Mouse (Mus musculus) bone marrow, adult 2 months (tissue): ENCODE measurements around the gene Mrpl36. TPM values are rescaled to one million over a fixed set of nuclear protein-coding genes. Genes with fewer than 3 reads are reported as not detected.
A peak's percentile ranks its signal among the peaks of the same experiment; 100 is the strongest.

Experiments used
- H3K27ac ChIP-seq: fragments of 200-500 bp; 2 replicates; pipeline ENCODE4 v1.5.1; 2012; ENCODE audit warnings: low read depth, mild to moderate bottlenecking, control low read depth, inconsistent platforms, low read length; ENCODE audit not compliant: control insufficient read depth, poor library complexity, insufficient read depth
- H3K4me1 ChIP-seq: fragments of 200-500 bp; 2 replicates; pipeline ENCODE4 v1.6.1; 2011; ENCODE audit warnings: low read length; ENCODE audit not compliant: control insufficient read depth, insufficient read depth
- H3K4me3 ChIP-seq: fragments of 200-500 bp; replicated peaks from 2 replicates; pipeline ENCODE3; 2011; ENCODE audit warnings: mild to moderate bottlenecking, low read depth, low read length, control low read depth; ENCODE audit not compliant: control insufficient read depth
- CTCF ChIP-seq: fragments of 200-500 bp; IDR thresholded peaks from 2 replicates; pipeline ENCODE4 v1.5.1; 2011; ENCODE audit warnings: low read length, control low read depth; ENCODE audit not compliant: control insufficient read depth, insufficient read depth
- POLR2A ChIP-seq: fragments of 200-500 bp; IDR thresholded peaks from 2 replicates; pipeline ENCODE4 v1.6.1; 2011; ENCODE audit warnings: low read depth, mild to moderate bottlenecking, control low read depth, low read length, borderline replicate concordance; ENCODE audit not compliant: control insufficient read depth
- WGBS: fragments of 180-500 bp; shearing (Covaris S2); methylation state at CpG from one replicate; pipeline ENCODE4 v1.1.7; 2018; 5-methylcytosine and 5-hydroxymethylcytosine counted together
- polyA plus RNA-seq: library from polyadenylated mRNA; stranded (reverse); fragments of >200 nt; gene quantifications from 2 replicates; pipeline ENCODE4 v1.2.4, GENCODE M21; 2011; ENCODE audit warnings: low replicate concordance; ENCODE audit not compliant: missing spikeins, insufficient read depth, insufficient read length

Mrpl36 gene
- polyA plus RNA-seq, 1 experiment = 24.9 TPM

DNA sequence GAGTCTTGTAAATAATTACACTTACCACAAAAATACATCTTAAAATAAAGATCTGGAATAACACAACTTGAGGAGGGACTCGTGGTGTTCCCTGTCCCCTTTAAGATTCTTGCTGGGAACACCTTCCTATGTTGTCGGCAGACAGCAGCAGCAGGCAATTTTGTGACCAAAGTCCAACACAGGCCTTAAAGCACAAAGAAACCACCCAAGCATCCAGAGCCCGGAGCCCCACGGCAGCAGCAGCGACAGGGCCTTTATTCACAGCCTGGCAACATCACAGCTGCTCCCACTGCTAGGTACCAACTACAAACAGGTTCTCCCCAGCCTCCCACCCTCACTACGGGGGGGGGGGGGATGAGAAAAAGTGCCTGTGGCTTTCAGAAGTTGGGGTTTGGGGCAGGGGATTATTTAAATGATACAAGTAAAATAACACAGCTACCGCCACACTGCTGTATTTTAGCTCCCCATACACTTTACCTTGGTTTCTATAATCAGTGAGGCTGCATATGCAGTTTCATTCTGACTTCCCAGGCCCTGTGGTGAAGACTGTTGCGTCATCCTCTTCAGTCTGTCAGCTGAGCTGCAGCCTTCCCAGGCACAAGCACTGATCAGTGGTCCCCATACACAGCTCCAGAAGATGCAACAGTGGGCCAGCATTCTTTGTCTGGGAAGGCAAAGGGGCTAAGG, 22.8 kb upstream of the Mrpl36 start:
- Histone ChIP-seq H3K4me1 (no peaks in the 10 kb centered on the region), H3K27ac (no peak overlapping the region), H3K4me3 (no peak overlapping the region)
- WGBS = 66% methylated on average over 8 of the region's 8 CpGs
- TF ChIP-seq POLR2A (no peak), CTCF (no peak)

DNA sequence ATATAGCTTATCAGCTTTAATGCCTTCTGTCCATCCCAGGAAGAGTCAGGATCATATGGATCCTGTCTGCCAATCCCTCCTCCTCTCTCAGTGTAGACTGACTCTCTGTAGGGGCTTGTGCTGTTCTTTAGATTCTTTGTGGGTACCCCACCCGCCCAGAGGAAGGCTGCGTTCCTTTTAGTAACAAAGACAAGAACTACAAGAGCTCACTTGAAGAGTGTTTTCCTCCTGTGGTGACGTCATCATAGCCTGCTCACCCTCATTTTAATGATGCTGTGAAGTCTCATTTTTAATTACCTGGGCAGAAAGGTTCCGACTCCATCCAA, 22.3 kb upstream of the Mrpl36 start:
- Histone ChIP-seq H3K4me3 (no peak overlapping the region), H3K4me1 (no peaks in the 10 kb centered on the region), H3K27ac (no peak overlapping the region)
- 70% methylated on average over 4 of the region's 4 CpGs for WGBS
- TF ChIP-seq CTCF (no peak), POLR2A (no peak)

DNA sequence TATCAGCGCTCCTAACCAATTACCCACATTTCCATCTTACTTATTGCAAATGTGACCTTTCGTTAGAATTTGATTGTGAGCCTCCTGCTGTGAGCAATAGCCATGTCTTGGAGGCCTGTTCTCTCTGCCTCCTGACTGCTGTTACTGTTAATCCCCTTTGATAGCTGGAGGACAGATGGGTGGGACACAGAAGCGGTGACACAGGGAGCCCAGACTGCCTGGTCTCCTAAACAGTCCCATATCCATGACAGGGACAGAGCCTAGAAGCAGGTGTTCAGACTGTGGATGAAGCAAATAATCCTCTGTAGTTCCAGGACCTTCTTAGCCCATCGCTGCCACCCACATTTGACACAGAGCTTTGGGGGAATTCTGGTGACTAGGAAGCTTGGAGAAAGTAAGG, 21.9 kb upstream of the Mrpl36 start:
- 82% methylated on average over 4 of the region's 4 CpGs for WGBS
- Histone ChIP-seq H3K4me1 (no peaks in the 10 kb centered on the region), H3K27ac (no peak overlapping the region), H3K4me3 (no peak overlapping the region)
- TF ChIP-seq POLR2A (no peak), CTCF (no peak)

DNA sequence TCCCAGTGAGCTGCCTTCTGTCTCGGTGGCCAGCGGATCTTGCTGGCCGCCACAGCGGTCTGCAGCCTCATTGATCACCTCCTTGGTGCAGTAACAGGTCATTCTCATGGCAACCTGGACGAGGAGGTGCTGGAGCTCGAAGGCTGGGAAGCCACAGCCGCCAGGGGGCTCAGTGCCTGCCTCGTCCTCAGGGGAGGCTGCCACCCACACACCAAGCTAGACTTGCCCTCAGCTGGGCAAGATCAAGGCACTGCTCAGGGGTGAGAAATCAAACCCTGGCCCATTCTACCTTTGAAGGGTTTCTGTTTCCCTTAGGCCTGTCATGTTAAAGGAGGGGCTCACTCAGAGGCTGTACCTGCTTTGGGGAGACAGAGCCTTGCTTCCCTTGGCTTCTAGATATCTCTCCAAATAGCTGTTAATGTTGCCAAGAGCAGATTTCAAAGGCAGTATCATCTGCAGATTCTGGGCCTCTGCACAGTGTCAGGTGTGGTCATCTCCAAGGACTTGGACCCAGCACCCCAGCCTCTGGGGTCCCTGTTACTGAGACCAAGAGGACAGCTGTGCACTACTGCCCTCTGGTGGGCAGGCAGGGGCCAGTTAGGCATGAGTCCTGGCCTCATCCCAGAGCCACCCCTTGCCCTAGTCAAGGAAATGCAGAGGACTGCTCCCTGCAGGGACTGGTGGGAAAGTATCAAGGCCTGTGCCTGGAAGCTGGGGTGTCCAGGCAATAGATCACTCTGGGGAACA, 18.0 kb upstream of the Mrpl36 start:
- WGBS = 23% methylated on average over 8 of the region's 8 CpGs
- Histone ChIP-seq H3K4me1 (no peaks in the 10 kb centered on the region; the same call in 1 of the 2 replicates), H3K27ac (no peak overlapping the region), H3K4me3 (no peak overlapping the region)
- TF ChIP-seq POLR2A = no peak
- peak; percentile 82 for TF ChIP-seq CTCF

DNA sequence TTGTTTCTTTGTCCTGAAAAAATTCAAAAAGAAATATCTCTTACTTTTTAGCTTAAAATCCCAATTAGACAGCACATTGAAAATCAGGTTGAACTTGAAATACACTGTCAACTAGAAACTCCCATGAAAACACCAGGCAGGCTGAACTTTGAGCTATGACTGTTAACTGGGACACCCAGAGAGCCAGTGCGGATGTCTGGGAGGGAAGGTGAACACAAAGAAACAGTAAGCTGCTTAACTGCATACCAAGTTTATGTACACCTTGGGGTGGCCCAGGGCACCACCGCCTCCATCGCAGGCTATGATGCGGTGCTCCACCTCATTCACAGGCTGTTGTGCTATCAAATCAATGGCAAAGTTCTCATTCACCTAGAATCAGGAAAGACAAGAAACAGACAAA, 8.3 kb upstream of the Mrpl36 start:
- H3K27ac ChIP-seq = no peak overlapping the region
- WGBS = 96% methylated on average over 4 of the region's 4 CpGs
- H3K4me3 ChIP-seq = no peak overlapping the region
- H3K4me1 ChIP-seq = no peaks in the 10 kb centered on the region
- TF ChIP-seq CTCF (no peak), POLR2A (no peak)

DNA sequence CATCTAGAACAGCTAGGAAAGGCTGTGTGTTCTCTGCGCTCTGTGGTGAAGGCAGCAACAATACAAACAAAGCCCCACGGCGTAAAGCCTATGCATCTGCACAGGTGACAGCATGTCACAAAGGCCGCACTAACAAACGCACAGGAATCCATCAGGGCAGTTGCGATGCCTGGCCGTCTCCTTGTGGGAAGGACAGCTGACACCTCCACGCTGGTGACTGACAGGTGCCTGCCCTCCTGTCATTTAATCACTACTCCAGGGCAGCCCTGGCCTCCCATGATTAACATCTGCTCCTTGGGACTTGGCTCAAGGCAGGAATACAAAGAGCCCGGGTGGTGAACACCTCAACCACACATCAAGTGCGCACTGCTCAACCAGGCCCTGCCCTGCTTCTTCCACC, 5.7 kb upstream of the Mrpl36 start:
- H3K4me3 ChIP-seq = no peak overlapping the region
- TF ChIP-seq CTCF = no peak
- TF ChIP-seq POLR2A = no peak
- 91% methylated on average over 10 of the region's 10 CpGs for WGBS
- H3K4me1 ChIP-seq = peaks cover 1% of the 10 kb centered on the region; the same call in 1 of the 2 replicates
- no peak overlapping the region for H3K27ac ChIP-seq

DNA sequence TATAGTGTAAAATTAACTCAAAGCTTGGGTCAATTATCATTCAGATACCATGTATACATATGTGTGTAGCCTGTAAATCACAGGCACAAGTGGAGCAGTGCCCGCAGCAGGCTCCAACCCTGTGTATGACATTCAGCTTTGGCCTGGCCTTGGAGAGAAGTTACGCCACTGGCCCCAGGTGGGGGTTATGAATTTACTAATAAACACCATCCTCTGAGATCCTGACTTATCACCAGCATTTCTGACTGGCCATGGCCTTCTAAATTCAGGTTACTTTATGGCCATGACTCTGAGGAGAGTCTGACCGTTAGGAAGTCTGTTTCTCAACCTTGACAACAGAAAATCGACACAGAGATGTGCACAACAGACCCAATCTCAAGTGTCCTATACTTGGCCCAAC, 4.9 kb upstream of the Mrpl36 start:
- no peak overlapping the region for H3K27ac ChIP-seq
- no peak overlapping the region for H3K4me3 ChIP-seq
- TF ChIP-seq CTCF = no peak
- TF ChIP-seq POLR2A = no peak
- peaks cover 1% of the 10 kb centered on the region; the same call in 1 of the 2 replicates for H3K4me1 ChIP-seq
- WGBS = 84% methylated on average over 4 of the region's 4 CpGs

DNA sequence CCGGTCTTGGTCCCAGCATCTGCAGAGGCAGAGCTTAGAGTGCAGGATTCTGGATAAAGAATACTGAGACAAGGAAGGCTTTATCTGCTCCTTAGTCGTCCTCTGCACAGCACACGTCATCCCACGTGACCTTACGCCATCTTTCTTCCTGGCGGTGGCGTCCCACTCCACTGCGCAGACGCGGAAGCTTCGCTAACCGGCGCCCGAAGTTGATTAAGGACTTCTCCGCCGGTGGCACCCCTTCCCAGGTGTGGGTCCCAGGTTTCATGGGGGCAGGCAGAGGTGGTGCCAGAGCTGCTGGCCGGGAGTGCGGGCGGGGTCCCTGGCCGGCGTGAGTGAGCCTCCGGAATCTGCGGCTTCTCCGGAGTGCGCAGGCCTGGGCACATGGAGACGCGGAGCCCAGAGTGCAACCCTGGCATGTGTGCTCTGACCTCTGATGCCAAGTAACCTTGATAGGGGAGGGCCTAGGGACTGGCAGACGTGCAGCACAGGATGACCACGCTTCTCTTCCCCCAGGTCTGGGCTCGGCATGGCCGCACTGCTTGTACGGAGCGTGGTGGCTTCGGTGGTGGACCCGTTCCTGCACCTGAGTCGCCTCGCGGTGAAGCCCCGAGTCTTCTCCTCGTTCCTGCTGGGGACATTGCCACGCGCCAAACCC, 2.7 kb downstream of the Mrpl36 start:
- WGBS = under 1% methylated on average over 42 of the region's 42 CpGs
- Histone ChIP-seq H3K4me3 (peak overlapping the region; percentile 97), H3K27ac (peak overlapping the region; percentile 27; the same call in 1 of the 2 replicates), H3K4me1 (peaks cover 1% of the 10 kb centered on the region; the same call in 1 of the 2 replicates)
- peak; percentile 60; the same call in 1 of the 2 replicates for TF ChIP-seq POLR2A
- no peak for TF ChIP-seq CTCF
